Mouse (Mus musculus): ENCODE measurements at regions not wholly inside any gene's neighbourhood (a gene's known extent, or its start where the extent isn't known, plus 50 kb on each side); places are given as distances from the start of the nearest gene placed in this dataset.

- no peak overlapping the region for H3K4me2 ChIP-seq
- no peak for ATAC-seq (ENCODE audit: insufficient read depth)
Observed at GRCm38 (mm10) chr10:38147421-38147820, 674.2 kb downstream of the Rfpl4b start.

DNA sequence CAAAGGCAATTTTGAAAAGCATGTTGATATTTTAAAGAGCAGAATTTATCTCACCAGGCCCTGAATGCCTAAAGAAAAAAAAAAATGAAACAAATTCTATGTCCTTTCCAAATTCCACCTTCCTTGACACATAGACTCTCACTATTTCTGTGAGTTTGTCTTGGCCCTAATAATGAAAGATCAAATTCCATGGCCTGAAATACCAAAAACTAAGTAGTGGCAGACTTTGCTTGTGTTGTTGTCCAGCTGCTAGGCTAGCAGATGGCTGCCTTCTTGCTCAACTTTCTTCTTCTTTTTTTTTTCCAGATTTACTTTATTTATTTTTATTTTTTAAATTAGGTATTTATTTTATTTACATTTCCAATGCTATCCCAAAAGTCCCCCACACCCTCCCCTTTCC is 682.4 kb downstream of the Rfpl4b start:
- ATAC-seq (ENCODE audit: insufficient read depth), result no peak
- no peaks in the 10 kb centered on the region for H3K4me1 ChIP-seq (replicated peaks)
- H3K36me3 ChIP-seq (replicated peaks), result no peaks in the 10 kb centered on the region
- no peaks in the 10 kb centered on the region for H3K27me3 ChIP-seq
- no peak overlapping the region for H3K27ac ChIP-seq (replicated peaks)
- no peak overlapping the region for H3K4me2 ChIP-seq
- no peak overlapping the region for H3K9ac ChIP-seq
- no peak overlapping the region for H3K4me3 ChIP-seq (replicated peaks)
- no peaks in the 10 kb centered on the region for H3K9me3 ChIP-seq (replicated peaks)

More at GRCm38 (mm10) chr10:38147421-38147820, 674.2 kb downstream of the Rfpl4b start:
- Histone ChIP-seq H3K9ac (no peak overlapping the region), H3K4me1 (replicated peaks) (no peaks in the 10 kb centered on the region), H3K27ac (replicated peaks) (no peak overlapping the region), H3K36me3 (replicated peaks) (no peaks in the 10 kb centered on the region), H3K4me3 (replicated peaks) (no peak overlapping the region), H3K9me3 (replicated peaks) (no peaks in the 10 kb centered on the region), H3K27me3 (no peaks in the 10 kb centered on the region)
- WGBS (ENCODE audit: insufficient replicate concordance), result 53% methylated on average over 2 of the region's 2 CpGs

GRCm38 (mm10) chr10:38121911-38122573 is 699.5 kb downstream of the Rfpl4b start:
- H3K27ac ChIP-seq (replicated peaks), result no peak overlapping the region
- no peak for ATAC-seq (ENCODE audit: insufficient read depth)
- no peaks in the 10 kb centered on the region for H3K27me3 ChIP-seq
- 63% methylated on average over 3 of the region's 3 CpGs for WGBS (ENCODE audit: insufficient replicate concordance)
- no peaks in the 10 kb centered on the region for H3K9me3 ChIP-seq (replicated peaks)
- H3K4me3 ChIP-seq (replicated peaks), result no peak overlapping the region
- no peaks in the 10 kb centered on the region for H3K4me1 ChIP-seq (replicated peaks)
- H3K36me3 ChIP-seq (replicated peaks), result no peaks in the 10 kb centered on the region
- H3K4me2 ChIP-seq, result no peak overlapping the region
- H3K9ac ChIP-seq, result no peak overlapping the region

GRCm38 (mm10) chr10:38118601-38119000 is 703.0 kb downstream of the Rfpl4b start:
- Histone ChIP-seq H3K27me3 (no peaks in the 10 kb centered on the region), H3K4me2 (no peak overlapping the region), H3K36me3 (replicated peaks) (no peaks in the 10 kb centered on the region), H3K9ac (no peak overlapping the region), H3K4me1 (replicated peaks) (no peaks in the 10 kb centered on the region), H3K4me3 (replicated peaks) (no peak overlapping the region), H3K9me3 (replicated peaks) (no peaks in the 10 kb centered on the region), H3K27ac (replicated peaks) (no peak overlapping the region)
- ATAC-seq (ENCODE audit: insufficient read depth), result no peak
- 71% methylated on average over 1 of the region's 1 CpGs for WGBS (ENCODE audit: insufficient replicate concordance)

DNA sequence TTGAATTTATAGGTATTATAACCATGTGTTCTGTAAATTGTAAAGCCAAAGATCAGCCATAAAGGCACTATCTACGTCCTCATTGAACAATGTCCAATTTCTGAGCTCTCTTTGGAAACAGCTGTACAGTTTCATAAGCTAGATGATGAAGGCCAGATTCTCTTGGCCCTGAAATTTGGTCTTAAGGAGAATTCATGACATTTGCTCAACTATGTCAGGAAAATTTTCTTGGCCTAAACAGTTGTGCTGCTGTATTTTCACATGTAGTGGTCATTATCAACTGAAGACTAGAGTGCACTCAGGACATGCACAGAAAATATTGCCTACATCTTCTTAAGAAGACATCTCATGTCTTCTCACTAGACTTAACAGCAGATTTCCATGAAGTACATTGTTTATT is 705.1 kb downstream of the Rfpl4b start:
- no peaks in the 10 kb centered on the region for H3K27me3 ChIP-seq
- no peaks in the 10 kb centered on the region for H3K36me3 ChIP-seq (replicated peaks)
- no peak overlapping the region for H3K4me3 ChIP-seq (replicated peaks)
- no peak for ATAC-seq (ENCODE audit: insufficient read depth)
- no peak overlapping the region for H3K27ac ChIP-seq (replicated peaks)
- no peak overlapping the region for H3K4me2 ChIP-seq
- H3K9ac ChIP-seq, result no peak overlapping the region
- no peaks in the 10 kb centered on the region for H3K4me1 ChIP-seq (replicated peaks)
- no peaks in the 10 kb centered on the region for H3K9me3 ChIP-seq (replicated peaks)
- WGBS (ENCODE audit: insufficient replicate concordance), result 32% methylated on average over 1 of the region's 1 CpGs

DNA sequence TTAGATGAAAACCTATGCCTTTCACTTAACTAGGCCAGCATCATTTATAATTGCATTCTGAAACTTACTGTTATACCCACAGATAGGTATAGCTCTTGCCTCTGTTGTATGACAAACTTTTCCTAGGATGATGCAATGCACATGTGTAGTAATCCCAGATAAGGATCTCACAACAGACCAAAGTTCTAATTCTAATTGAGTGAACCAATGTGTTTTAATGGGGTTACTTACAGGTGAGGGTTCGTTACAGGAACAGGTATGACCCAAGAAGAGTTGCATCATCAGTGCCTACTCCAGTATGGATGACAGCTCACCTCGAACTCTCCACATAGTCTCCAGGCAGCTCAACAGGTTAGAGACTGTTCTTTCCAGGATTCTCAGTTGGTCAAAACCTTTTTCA is 707.4 kb downstream of the Rfpl4b start:
- H3K4me3 ChIP-seq (replicated peaks), result no peak overlapping the region
- H3K9ac ChIP-seq, result no peak overlapping the region
- 40% methylated on average over 2 of the region's 2 CpGs for WGBS (ENCODE audit: insufficient replicate concordance)
- H3K27me3 ChIP-seq, result no peaks in the 10 kb centered on the region
- ATAC-seq (ENCODE audit: insufficient read depth), result no peak
- no peaks in the 10 kb centered on the region for H3K4me1 ChIP-seq (replicated peaks)
- no peaks in the 10 kb centered on the region for H3K36me3 ChIP-seq (replicated peaks)
- no peaks in the 10 kb centered on the region for H3K9me3 ChIP-seq (replicated peaks)
- H3K27ac ChIP-seq (replicated peaks), result no peak overlapping the region
- H3K4me2 ChIP-seq, result no peak overlapping the region

DNA sequence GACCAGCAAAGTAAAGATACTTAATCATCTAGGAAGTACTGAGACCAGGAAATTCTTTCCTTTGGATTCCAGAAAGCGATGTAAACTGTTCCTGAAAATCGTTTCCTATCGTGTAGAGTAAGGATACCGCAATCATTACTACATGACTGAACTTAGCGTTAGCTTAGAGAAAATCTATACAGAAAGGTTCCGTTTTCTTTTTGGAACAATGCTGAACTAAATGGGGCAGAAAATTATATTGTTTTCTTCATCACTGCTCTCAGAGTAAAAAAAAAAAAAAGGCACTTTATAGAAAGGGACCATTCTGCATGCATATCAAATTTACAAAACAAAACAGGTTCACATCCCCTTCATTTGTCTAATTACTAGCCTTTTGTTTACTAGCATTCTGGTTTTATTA is 713.0 kb downstream of the Rfpl4b start:
- Histone ChIP-seq H3K9me3 (replicated peaks) (no peaks in the 10 kb centered on the region), H3K36me3 (replicated peaks) (no peaks in the 10 kb centered on the region), H3K4me3 (replicated peaks) (no peak overlapping the region), H3K9ac (no peak overlapping the region), H3K4me2 (no peak overlapping the region), H3K27ac (replicated peaks) (no peak overlapping the region), H3K4me1 (replicated peaks) (no peaks in the 10 kb centered on the region), H3K27me3 (no peaks in the 10 kb centered on the region)
- ATAC-seq (ENCODE audit: insufficient read depth), result no peak
- 69% methylated on average over 6 of the region's 6 CpGs for WGBS (ENCODE audit: insufficient replicate concordance)

- Histone ChIP-seq H3K27me3 (no peaks in the 10 kb centered on the region), H3K4me3 (replicated peaks) (no peak overlapping the region), H3K9ac (no peak overlapping the region), H3K4me1 (replicated peaks) (no peaks in the 10 kb centered on the region), H3K9me3 (replicated peaks) (no peaks in the 10 kb centered on the region), H3K4me2 (no peak overlapping the region), H3K27ac (replicated peaks) (no peak overlapping the region), H3K36me3 (replicated peaks) (no peaks in the 10 kb centered on the region)
- WGBS (ENCODE audit: insufficient replicate concordance), result 39% methylated on average over 1 of the region's 1 CpGs
- ATAC-seq (ENCODE audit: insufficient read depth), result no peak
Observed at GRCm38 (mm10) chr10:38103570-38103969, 718.0 kb downstream of the Rfpl4b start.

DNA sequence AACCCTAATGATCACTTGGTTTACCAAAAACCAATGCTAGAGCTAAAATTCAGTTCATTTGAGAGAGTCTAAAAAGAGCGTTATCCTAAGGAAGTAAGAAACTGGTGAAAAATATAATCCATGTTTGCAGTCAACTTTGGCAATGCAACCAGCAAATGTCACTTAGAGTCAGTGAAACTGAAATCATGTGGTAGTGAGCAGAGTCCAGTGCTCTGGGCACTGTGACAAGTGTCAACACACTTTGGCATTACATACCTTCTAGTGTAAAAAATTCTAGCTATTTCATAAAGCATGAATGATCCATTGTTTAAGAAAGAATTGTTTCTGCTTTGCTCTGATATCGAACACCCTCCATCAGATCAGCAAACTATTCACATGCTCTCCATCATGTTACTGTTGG is 743.1 kb downstream of the Rfpl4b start:
- 67% methylated on average over 2 of the region's 2 CpGs for WGBS (ENCODE audit: insufficient replicate concordance)
- Histone ChIP-seq H3K9me3 (replicated peaks) (no peaks in the 10 kb centered on the region), H3K4me1 (replicated peaks) (no peaks in the 10 kb centered on the region), H3K4me3 (replicated peaks) (no peak overlapping the region), H3K27me3 (no peaks in the 10 kb centered on the region), H3K9ac (no peak overlapping the region), H3K27ac (replicated peaks) (no peak overlapping the region), H3K36me3 (replicated peaks) (no peaks in the 10 kb centered on the region), H3K4me2 (no peak overlapping the region)
- ATAC-seq (ENCODE audit: insufficient read depth), result no peak

- H3K9me3 ChIP-seq (replicated peaks), result no peaks in the 10 kb centered on the region
- no peaks in the 10 kb centered on the region for H3K4me1 ChIP-seq (replicated peaks)
- WGBS (ENCODE audit: insufficient replicate concordance), result 63% methylated on average over 1 of the region's 1 CpGs
- ATAC-seq (ENCODE audit: insufficient read depth), result no peak
- H3K4me2 ChIP-seq, result no peak overlapping the region
- no peak overlapping the region for H3K9ac ChIP-seq
- no peak overlapping the region for H3K27ac ChIP-seq (replicated peaks)
- no peaks in the 10 kb centered on the region for H3K27me3 ChIP-seq
- H3K36me3 ChIP-seq (replicated peaks), result no peaks in the 10 kb centered on the region
- H3K4me3 ChIP-seq (replicated peaks), result no peak overlapping the region
Observed at GRCm38 (mm10) chr10:38072394-38072793, 749.2 kb downstream of the Rfpl4b start.

- 62% methylated on average over 8 of the region's 8 CpGs for WGBS (ENCODE audit: insufficient replicate concordance)
- Histone ChIP-seq H3K27ac (replicated peaks) (no peak overlapping the region), H3K4me3 (replicated peaks) (no peak overlapping the region), H3K4me1 (replicated peaks) (no peaks in the 10 kb centered on the region), H3K36me3 (replicated peaks) (no peaks in the 10 kb centered on the region), H3K9me3 (replicated peaks) (0 out of 2 replicates have a peak, but pooled peaks cover 2% of the 10 kb centered on the region), H3K9ac (no peak overlapping the region), H3K4me2 (no peak overlapping the region), H3K27me3 (no peaks in the 10 kb centered on the region)
- no peak for ATAC-seq (ENCODE audit: insufficient read depth)
Observed at GRCm38 (mm10) chr10:38059050-38059449, 762.5 kb downstream of the Rfpl4b start.

DNA sequence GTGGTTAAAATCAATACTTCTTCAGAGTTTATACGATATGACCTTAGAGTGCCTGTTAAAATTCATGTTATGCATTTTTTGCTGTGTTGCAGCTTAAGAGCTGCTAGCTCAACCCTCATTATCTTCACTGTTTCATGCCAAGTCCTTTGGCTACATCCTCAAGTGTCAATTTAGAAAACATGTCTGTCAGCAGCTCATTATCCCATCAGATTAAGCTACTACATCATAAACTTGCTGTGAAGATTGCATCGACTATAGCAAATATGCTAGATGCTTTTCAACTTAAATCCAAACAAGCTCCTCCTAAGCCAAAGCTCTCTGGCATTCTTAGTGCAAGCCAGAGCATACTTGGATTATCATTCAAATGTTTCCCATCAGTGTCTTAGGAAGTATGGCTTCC is 811.1 kb downstream of the Rfpl4b start:
- Histone ChIP-seq H3K4me1 (replicated peaks) (no peaks in the 10 kb centered on the region), H3K27me3 (no peaks in the 10 kb centered on the region), H3K36me3 (replicated peaks) (no peaks in the 10 kb centered on the region), H3K4me2 (no peak overlapping the region), H3K9me3 (replicated peaks) (no peaks in the 10 kb centered on the region), H3K9ac (no peak overlapping the region), H3K27ac (replicated peaks) (no peak overlapping the region), H3K4me3 (replicated peaks) (no peak overlapping the region)
- WGBS (ENCODE audit: insufficient replicate concordance), result 60% methylated on average over 2 of the region's 2 CpGs
- ATAC-seq (ENCODE audit: insufficient read depth), result no peak
